8 mouse cellular contexts compared by ENCODE assay signal in genomic region chr8:86585118-86585517, GRCm38 (mm10). TPM values are rescaled to one million over a fixed set of nuclear protein-coding genes. Genes with fewer than 3 reads are reported as not detected.
A peak's percentile ranks its signal among the peaks of the same experiment; 100 is the strongest.
DNase-seq lines count a peak whose midpoint lies in the region; ATAC-seq lines count a peak whose summit lies in the region.

No protein-coding gene starts in this region.

- peak; percentile 82 to 93 for DNase-seq in adrenal gland, adult (ENCODE audit: inconsistent age in 2 of 2, low spot score in 1 of 2)
- peak; percentile 93 for DNase-seq in embryo, embryonic 10 days (ENCODE audit: low spot score)
- peak; percentile 79 for DNase-seq in gastrocnemius, postnatal 14 days
- DNase-seq in left cerebral cortex, postnatal 10 days (ENCODE audit: extremely low spot score in 1 of 2, low spot score in 2 of 2), result peak; percentile 88 to 89
- DNase-seq in right cerebral cortex, postnatal 10 days (ENCODE audit: low spot score in 2 of 2), result peak; percentile 90 to 94
- peak; percentile 84 for DNase-seq in urinary bladder, postnatal 14 days (ENCODE audit: low spot score)

- peak; percentile 86 for ATAC-seq in inflammation-experienced regulatory T-cells, adult 6 months
- ATAC-seq in megakaryocyte progenitor cell, adult 5-6 weeks (replicated peaks; ENCODE audit: poor library complexity), result peak; percentile 92

- intact Hi-C loops in gastrocnemius, postnatal 14 days (cut with DNase I; ENCODE audit: low total_unique reads), result loop anchor here (5.0 kb wide), 1 partner anchor 888 kb away; no protein-coding TSS in a partner anchor
- intact Hi-C loops in left cerebral cortex, postnatal 10 days (cut with DNase I), result loop anchor here (2.0 to 5.0 kb wide), 2 partner anchors 886 to 1128 kb away; no protein-coding TSS in a partner anchor

RNA-seq across cellular contexts. Expression of gene Abcc12, which starts 4.6 kb away (rescaled TPM):
- under 1 TPM; 0.11 to 0.14 TPM for total RNA-seq in gastrocnemius, postnatal 14 days (2021)
- not detected for polyA plus RNA-seq in inflammation-experienced regulatory T-cells, adult 6 months (2017; shearing (Covaris generic))
- under 1 TPM; 0.20 to 0.34 TPM for total RNA-seq in left cerebral cortex, postnatal 10 days (2021)
- total RNA-seq in megakaryocyte progenitor cell, adult 5-6 weeks (2015), result not detected in 2 replicates
- total RNA-seq in megakaryocyte progenitor cell, adult 5-6 weeks (2017), result not detected in 2 replicates

RNA-seq across cellular contexts. Expression of gene Lonp2, which starts 38.7 kb away (rescaled TPM):
- 10 to 100 TPM; 40.6 to 42.0 TPM for total RNA-seq in gastrocnemius, postnatal 14 days (2021)
- polyA plus RNA-seq in inflammation-experienced regulatory T-cells, adult 6 months (2017; shearing (Covaris generic)), result 10 to 100 TPM; 68.5 to 84.9 (median 70.1) TPM
- total RNA-seq in left cerebral cortex, postnatal 10 days (2021), result 10 to 100 TPM; 51.5 to 51.9 TPM
- total RNA-seq in megakaryocyte progenitor cell, adult 5-6 weeks (2015), result 37.1 and 47.0 TPM in 2 replicates
- 47.7 and 51.4 TPM in 2 replicates for total RNA-seq in megakaryocyte progenitor cell, adult 5-6 weeks (2017)

Comparison
In these comparisons a context has a peak if more than half of its experiments do, and no peak if none do; other contexts are left out.
1. Peak in every context shown above with its lines: DNase-seq and ATAC-seq.